Mouse (Mus musculus) heart, adult 18-20 months (tissue): ENCODE data around the gene Adh7. TPM values are rescaled to one million over a fixed set of nuclear protein-coding genes. Genes with fewer than 3 reads are reported as not detected.
A peak's percentile ranks its signal among the peaks of the same experiment; 100 is the strongest.

Source experiments
- DNase-seq, 2 experiments: peaks; one replicate each; pipeline ENCODE4 v3.0.0; 2021 to 2022; ENCODE audit warnings: mixed read lengths in 1 of 2
- total RNA-seq, 2 experiments: library from RNA; stranded (reverse); gene quantifications; 2 replicates each; pipeline ENCODE4 v1.2.3; 2021

Gene Adh7
- total RNA-seq, 2 experiments from 2014 or later: 0.45 to 0.93 TPM

DNA sequence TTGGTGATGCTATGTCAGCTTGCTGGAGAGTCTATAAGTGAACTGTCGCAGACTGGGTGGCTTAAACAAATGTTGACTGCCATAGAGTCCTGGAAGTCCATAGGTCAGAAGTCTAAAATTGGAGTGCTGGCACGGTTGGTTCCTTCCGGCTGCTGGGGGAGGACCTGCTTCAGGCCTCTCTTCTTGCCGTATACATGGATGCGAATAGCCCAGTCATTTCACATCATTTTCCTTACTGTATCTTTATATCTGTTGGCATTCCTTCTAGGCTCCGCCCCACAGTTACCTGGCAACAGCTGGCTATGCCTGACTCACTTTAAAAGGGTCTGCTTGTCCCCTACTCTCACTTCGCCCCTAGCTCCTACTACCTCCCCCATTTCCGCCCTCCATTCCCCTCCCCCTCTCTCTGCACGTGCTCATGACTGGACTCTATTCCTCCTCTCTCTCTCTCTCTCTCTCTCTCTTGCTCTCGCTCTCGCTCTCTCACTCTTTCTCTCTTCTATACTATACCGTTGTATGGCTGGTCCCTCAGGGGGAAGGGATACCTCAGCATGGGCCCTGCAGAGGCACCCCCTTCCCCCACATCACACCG lies 6.9 kb downstream of the Adh7 start:
- DNase-seq: no peak

DNA sequence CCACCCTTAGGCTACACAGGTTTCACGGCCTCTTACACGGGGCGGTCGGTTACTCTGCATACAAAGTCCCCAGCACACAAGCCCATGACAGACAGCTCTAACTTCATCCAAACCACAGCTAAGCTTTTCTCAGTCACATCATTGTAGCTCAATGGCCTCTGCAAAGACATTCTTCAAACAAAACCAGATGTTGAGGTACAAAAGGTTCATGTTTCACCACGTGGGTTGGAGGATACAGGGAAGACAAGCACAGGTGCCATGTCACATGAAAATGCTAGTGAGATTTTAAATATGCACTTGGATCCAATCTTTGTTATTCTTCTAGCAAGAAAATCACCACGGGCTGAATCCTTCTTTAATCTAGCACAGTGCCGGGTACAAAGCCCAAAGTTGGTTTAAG lies 7.8 kb downstream of the Adh7 start:
- DNase-seq: no peak

DNA sequence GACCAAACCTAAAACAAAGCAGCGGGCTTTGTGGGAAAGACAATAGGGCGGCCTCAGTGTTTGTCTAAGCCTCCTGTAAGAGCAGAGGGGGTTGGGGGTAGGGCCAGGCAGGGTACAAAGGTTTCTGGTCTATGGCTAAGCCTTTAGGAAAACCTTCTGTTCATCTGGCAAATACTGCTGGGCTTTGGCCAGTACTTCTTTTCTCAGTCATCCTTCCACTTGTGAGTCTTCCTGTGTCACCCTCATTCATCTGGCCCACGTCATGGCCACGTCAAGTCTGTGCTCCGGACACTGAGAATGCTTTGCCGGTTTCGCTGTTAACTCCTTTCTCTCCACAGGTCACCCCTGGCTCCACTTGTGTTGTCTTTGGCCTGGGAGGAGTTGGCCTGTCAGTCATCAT lies 8.3 kb downstream of the Adh7 start:
- peak in 1 of 2 experiments; percentile 19 for DNase-seq

DNA sequence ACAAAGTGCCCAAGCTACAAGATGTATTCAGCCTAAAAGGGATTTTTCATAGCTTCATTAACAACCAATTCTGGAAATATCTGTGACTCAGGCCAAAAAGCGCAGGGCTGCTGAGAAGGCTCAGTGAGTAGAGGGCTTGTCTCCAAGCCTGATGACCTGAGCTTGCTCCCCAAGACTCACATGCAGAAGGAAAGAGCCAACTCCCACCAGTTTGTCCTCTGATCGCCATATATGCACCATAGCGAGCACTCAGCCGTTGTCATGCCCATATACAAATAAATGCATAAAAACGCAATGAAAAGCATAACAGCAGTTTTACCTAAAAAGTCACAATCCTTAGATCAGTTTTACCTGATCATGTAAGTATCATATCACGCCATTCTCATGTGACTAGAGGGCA lies 8.9 kb downstream of the Adh7 start:
- DNase-seq: no peak

DNA sequence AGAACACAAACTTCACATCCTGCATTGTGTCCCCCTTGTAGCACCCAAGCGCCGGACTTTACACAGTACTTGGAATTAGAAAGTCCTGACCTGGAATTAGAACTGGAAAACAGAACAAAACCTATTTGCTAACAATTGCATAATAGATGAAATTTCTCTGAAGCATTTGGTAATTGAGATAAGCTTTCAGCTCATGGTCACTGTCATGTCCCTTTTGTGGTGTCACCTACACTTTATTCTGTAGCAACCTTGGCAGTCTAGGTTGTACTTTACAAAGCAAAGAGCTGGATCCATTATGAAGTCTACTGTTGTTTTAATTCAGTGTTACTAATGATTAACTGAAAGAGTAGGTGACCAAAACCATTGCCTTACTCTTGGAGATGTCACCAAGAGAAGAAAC lies 9.5 kb downstream of the Adh7 start:
- DNase-seq: no peak

DNA sequence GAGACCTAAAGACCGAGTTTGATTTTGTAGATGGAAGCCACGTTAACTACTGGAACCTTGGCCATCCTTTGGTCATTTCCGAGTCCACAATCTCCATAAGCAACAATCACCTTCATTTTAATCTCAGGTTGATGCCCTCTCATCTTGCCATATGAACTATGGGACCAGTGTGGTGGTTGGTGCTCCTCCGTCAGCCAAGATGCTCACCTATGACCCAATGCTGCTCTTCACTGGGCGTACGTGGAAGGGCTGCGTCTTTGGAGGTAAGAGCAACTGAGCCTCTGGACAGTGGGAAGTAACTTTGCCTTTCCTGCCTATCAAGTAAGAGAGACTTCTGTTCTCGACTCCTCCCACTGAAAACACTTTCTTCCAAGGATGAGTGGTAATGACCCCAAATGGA lies 10.2 kb downstream of the Adh7 start:
- DNase-seq: no peak

DNA sequence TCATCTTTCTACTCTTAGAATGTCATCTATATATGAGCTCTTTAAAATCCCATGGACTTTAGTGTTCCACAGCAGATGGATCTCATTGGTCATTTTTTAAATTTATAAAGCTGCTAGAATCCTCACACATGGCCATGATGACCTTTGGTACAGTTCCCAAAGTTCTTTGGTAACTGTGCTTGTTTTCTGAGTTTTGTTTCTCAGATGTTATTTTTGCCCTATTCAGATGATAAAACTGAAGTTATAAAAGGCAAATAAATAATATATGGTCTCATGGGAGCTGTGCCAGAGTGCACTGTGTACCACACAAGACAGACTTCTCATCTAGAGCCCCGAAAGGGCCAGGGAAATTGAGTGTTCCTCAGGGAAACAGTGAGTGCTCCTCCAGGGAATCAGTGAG lies 11.9 kb downstream of the Adh7 start:
- no peak for DNase-seq

DNA sequence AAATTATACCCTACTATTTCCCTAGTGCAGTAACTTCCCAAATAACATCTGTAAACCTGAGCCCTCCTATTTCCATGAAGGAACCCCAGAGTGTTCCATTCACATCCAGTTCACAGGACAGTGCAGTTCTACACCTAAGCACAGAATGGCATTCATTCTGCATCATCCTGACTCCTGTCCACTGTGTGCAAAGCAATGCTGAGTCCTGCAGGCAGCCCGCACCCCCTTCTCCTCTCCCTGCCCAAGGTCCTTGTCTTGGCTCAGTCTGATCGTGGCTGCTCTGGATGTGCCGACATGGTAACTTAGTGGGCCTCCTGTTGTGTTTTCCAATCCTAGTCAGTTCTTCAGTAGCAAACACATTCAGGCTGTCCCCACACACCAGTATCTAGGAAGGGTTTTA lies 12.7 kb downstream of the Adh7 start:
- DNase-seq: no peak

DNA sequence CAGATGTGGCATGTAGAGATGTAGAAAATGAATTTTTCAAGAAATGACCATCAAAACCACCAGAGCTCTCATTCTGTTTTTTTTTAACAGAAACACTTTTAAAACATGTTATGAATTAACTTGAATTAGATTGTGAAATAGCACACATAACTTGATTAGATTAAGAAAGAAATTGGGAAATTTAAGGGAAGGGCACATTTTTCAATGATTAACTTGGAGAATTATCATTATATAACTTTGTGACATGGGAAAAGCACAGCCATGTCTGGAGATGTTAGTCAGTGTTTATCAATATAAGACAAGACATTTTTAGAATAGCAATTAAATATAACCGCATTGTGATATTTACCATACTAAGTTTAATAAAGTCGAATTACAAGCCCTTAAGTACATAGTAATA lies 14.0 kb downstream of the Adh7 start:
- no peak for DNase-seq

DNA sequence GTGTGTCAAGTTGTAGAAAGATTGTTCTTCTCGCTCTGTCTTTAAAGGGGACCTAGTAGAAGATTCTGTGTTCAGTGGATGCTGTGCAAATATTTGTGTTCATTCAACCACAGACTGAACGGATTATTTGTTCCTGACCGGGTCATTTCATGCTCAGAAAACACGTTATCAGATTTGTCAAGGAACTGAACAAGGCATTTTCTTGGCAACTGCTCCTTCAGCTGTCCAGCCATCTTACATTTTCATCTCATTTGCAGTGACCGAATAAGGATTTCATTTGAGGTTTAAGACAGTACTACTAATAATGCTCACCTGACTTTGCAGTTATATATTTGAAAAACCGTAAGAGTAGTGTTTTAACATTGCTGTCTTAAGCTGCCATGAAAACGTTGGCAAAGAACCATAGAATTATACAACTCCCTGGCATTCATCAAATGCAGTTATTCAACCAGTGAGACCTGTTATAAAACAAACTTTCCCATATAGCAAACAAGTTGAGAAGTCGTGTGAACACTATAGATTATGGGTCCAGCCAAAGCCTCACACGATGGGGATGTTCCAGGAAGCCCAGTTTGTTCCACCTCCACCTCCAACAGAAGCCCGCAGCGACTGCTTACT lies 19.1 kb downstream of the Adh7 start:
- DNase-seq: no peak

DNA sequence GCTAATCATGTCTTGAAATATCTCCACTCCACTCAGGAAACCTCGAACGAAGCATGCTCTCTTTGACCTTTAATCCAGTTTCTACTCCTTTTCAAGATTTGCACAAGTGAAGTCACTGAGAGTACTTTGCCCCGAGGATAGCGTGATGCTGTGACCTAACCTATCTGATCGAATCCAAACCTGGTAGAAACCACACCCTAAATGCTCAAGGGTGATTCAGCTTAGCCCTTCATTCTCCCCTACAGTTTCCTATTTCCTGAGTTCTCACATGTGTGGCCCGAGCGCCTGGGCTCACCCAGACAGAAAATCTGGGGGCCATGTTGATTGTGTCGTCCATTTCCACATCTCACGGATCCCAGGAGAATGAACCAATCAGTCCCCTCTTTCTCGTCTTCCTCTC lies 20.5 kb downstream of the Adh7 start:
- no peak for DNase-seq

DNA sequence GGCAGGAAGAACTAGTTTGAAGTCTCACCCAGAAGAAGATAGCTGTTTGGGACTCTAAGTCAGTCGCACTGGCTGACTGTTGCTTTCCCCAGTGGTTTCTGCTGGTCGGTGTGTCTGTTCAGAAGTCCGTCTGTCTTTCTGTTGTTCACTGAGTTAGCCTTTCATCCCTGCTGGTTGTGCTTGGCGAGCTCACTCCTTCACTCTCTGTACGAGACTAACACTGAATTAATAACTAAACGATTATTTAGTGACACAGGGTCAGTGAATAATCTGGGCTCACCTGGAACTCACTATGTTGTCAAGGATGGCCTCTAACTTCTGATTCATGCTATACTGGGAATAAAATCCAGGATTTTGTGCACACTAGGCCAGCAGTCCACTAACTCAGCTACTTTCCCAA lies 21.9 kb downstream of the Adh7 start:
- DNase-seq: no peak

DNA sequence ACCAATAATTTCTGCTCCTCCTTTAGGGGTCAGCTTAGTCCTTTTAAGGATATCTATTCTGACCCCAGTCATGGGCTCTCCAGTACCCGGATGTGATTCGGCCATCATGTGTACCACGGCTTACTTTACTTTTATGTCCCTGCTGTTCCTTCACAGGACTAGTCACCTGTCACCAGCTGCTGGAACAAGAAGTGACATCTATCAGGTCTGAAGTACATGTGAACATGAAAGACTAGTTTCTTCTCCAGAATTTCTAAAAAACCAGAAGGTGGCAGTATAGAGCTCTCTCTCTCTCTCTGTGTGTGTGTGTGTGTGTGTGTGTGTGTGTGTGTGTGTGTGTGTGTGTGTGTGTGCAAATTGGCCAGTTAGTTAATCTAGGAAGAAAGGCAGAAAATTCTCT lies 22.9 kb downstream of the Adh7 start:
- peak in 1 of 2 experiments; percentile 38 for DNase-seq

DNA sequence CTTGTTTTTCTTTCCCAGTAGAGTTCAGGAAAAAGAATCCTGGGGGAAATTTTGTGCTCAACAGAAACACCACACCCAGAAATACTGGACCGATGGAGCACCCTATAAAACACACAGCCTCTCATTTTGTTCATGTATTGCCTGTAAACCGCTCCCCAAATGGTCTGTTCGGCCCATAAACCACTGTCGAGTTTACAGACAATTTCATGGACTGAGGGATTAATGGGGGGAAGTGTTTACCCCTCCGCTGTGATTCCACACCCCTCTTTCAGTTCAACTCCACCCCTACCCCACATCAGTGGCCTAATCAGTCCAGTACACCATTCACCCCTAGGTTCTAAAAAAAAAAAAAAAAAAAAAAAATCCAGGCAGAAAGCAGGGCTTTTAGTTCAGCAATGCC lies 23.4 kb downstream of the Adh7 start:
- peak in 1 of 2 experiments; percentile 36 for DNase-seq

DNA sequence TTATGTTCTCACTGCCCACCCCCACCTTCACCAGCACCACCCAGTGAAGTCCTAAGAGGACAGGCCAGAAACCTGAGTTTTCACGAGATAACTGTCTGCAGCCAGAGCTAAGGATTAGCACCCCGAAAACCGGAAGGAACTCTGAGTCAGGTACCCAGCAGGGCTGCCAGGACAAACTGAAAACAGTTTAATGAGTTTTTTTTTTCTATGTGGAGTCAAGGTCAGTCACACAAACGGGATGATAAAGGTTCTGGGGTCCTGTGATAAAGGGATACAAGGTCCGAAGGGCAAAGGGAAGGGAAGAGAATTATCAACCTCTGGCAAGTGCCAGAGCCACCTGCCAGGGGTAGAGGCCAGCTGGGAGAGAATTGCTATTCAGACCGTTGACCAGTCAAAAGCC lies 23.8 kb downstream of the Adh7 start:
- DNase-seq: peak; percentile 35 to 61

DNA sequence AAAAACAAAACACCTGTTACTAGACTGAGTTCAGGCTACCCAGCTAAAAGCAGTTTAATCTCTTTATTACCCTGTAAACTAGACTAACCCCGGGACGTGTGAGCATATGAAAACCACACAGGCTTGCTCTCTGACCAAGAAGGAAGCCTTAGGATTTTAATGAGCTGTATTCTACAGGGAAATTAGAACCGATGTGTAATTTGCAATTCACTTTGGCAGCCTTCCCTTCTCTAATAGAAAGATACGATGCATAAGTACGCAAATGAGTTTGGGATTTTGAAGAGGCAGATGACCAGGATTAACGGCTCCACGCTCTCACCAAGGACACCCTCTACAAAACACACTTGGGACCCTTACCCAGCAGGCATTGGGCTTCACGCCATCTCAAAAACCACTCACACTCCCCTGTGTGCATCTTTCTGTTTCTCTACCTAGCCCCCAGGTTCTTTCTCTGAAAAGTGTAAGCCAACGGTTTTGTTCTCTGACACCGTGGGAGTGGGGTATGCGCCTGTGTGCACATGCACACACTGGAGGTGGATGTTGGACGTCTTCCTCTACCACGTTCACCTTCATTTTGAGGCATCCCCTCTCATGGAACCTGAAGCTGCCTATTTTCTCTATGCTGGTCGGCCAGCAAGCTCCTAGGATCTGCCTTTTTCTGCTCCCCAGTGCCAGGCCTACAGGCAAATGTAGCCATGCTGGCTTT lies 24.6 kb downstream of the Adh7 start:
- no peak for DNase-seq

DNA sequence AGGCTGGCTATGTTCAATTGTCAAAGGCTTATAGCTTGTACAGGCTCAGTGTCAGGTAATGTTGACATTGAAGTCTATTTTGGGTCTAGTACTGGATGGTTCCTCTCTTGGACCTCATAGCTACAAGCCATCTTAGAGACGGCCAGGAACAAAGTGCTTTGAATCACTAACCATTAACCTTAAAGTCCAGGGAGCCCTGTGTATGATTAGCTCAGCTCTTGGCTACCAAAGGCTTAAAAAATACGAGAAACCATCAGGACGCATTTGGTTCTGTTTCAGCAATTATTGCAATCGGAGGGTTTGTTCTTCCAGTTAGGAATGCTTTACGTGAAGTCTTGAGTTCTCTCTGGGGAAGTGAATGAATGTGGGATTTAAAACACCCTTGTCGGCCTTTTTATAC lies 25.4 kb downstream of the Adh7 start:
- DNase-seq: no peak

DNA sequence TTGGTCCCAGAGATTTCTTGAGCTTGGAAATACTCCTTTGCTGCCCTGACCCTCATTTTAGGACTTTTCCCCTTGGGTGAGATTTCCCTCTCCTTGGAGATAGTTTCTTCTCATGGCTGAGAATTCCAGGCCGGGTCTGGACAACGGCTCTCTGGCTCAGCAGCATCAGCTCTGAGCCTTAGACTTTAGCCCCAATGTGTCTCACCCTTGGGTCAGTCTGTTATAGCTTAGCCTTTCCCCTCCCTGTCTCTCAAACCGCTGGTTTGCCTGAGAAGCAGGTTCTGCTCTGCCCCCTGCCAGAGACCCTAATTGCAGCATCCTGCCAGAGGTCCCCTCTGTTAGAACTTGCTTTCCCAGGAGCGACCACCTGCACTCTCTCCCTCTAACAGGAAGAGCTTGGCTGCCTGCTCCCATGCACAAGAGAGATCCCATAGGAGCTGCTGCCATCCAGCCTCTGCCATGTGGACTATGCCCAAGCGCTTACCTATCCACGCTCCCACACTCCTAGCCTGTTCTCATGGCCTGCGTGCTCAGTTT lies 26.8 kb downstream of the Adh7 start:
- DNase-seq: no peak

DNA sequence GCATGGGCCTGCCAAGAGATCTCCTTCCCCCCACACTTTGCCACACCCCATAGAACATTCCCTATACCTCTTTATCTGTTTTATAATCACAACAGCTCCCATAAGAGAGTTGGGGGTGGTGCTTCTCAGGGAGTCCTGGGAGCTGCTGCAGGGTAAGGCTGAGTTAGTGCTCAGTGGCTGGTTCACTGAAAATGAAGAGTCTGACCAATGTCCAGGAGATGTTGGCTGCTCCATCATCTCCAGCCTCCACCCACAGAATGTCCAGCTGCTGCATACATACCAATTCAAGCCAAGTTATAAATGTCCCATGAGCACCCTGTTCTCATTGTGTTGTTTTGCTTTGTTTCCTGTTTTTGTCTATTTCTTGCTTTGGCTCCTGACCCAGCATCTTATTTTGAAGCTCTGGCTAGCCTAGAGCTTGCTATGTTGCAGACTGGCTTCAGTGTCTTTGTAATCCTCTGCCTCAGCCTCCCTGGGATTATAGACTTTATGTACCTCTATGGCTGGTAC lies 29.0 kb downstream of the Adh7 start:
- peak; percentile 31 to 63 for DNase-seq

DNA sequence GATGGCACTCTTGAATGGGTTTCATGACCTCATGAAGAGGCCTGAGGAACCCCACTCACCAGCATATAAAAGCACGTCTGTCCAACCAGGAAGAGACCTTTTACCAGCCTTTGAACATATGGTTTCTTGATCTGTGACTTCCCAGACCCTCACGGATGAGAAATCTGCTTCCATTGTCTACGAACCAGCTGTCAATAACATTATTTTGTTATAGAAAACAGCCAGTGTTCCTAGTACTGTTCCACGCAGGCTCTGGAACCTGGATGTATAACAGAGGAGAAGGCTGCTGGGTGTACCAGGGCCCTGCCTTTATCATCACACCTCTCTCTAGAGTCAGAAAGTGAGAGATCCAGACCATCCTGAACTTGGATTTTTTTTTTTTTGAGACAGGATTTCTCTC lies 29.7 kb downstream of the Adh7 start:
- DNase-seq: peak in 1 of 2 experiments; percentile 25

DNA sequence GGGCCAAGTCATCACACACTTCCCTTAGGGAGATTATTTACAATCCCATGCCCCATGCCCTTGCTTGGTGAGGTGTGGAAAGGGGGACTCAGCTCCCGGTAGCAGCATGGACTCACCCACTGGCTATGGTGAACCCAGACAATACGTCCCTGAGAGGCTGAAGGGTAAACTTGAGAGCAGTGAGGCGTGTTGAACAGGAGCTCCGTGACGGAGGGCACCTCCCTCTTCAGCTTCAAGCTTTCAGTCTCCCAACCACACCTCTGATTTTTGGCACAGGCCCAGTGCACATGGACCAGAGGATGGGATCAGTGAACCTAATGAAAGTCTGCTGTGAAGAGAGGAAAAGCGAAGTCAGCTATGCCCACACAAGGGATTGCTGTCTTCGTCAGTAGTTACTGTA lies 30.5 kb downstream of the Adh7 start:
- DNase-seq: peak; percentile 48 to 60

DNA sequence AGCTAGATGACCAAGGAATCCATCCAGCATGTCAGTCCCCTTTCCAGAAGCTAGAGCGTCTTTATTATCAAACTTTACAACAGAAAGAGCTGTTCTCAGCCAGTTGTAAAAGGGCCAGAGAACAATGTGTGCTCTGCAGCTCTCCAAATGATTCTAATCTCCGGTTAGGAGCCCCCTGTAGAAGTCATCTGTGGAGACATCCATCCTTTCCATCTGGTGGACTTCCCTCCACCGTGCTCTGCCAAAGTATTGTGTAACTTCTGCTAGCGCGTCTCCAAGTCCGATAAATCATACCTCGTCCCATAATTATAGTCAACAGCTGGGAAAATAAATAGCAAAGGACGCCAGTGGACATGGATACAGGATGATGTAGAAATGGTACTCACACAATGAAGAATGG lies 31.2 kb downstream of the Adh7 start:
- peak; percentile 84 to 93 for DNase-seq

DNA sequence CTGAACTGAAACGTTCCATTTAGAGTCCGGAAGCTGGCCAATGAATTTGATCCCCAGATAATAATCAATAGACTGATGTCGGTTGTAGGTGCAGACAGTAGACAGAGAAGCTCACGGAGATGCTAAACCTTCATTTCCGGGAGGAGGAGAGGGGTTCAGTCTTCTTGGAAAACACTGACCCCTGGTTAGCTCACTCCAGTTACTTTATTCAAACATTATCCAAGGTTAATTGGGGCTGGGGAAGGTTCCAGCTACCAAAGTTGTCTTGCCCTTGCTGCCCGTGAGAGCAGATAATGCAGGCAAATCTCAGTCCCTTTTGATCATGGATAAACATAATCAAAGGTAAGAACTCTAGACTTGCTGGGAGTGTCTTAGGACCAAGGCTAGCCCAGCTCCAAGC lies 33.6 kb downstream of the Adh7 start:
- DNase-seq: no peak
